Mouse (Mus musculus): ENCODE measurements around the gene Thumpd3.
A peak's percentile ranks its signal among the peaks of the same experiment; 100 is the strongest.

DNA sequence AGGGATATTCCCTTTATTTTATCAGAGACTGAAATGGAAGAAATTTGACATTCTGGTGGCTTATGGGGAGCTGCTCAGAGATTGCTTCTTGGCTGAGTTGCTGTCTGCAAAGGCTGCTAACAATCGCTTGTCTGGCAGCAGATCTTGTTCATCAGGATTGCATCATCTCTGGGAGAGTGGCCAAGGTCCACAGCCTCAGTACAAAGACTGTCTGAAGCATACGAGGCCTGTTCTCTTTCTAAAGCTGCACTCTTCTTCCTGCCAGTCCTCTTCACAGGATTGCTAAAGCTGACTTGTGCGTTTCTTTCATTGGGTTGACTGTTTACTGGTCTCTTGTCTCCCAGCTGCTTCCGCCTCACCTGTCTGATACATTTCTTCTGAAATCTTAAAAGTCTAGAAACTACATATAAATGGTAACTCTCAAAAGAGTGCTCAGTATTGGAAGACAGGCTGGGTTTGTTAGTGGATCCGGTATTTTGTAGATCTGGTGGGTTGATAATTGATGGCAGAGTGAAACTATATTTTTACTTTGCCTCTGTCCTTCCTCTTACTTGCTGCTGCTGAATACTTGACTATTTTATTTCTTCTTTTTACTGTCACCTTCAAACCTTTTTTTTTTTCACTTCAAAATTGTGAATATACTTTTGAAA is 53.7 kb downstream of the Thumpd3 start:
- peak; percentile 88 for TF ChIP-seq ETS1 (IDR thresholded peaks at IDR 0.05; ENCODE audit: low read depth, low read length)
- TF ChIP-seq ZC3H11A (IDR thresholded peaks at IDR 0.05; ENCODE audit: low read depth, low read length), result no peak
- TF ChIP-seq MYC (IDR thresholded peaks at IDR 0.05; ENCODE audit: low read depth, low read length), result no peak
- no peak for TF ChIP-seq CHD1 (IDR thresholded peaks at IDR 0.05; ENCODE audit: low read depth, low read length)
- peak; percentile 83 for TF ChIP-seq SIN3A (IDR thresholded peaks at IDR 0.05; ENCODE audit: low read length)
- peak; percentile 27; the same call in 1 of the 2 replicates for TF ChIP-seq HCFC1 (IDR thresholded peaks at IDR 0.05; ENCODE audit: low read depth, low read length)
- TF ChIP-seq POLR2A (IDR thresholded peaks at IDR 0.05; ENCODE audit: control insufficient read depth in 1 of 2, insufficient read depth in 1 of 2, low read depth in 1 of 2, low read length in 2 of 2, poor library complexity in 1 of 2), result no peak; a peak in 1 of 4 replicates
- TF ChIP-seq CTCF (IDR thresholded peaks at IDR 0.05 in 2 of 3, conservative IDR thresholded peaks at IDR 0.05 in 1 of 3; ENCODE audit: control insufficient read depth in 1 of 3, insufficient read depth in 1 of 3, low read depth in 2 of 3, low read length in 3 of 3, poor library complexity in 1 of 3, severe bottlenecking in 1 of 3), result no peak
- TF ChIP-seq GATA1 (IDR thresholded peaks at IDR 0.05; ENCODE audit: low read depth, low read length), result peak; percentile 65
- TF ChIP-seq TCF12 (IDR thresholded peaks at IDR 0.05; ENCODE audit: low read depth, low read length), result peak; percentile 23; the same call in 1 of the 2 replicates
- no peak for TF ChIP-seq TAL1 (IDR thresholded peaks at IDR 0.05; ENCODE audit: low read length)
- TF ChIP-seq MAZ (IDR thresholded peaks at IDR 0.05; ENCODE audit: low read depth, low read length), result no peak
- TF ChIP-seq USF2 (IDR thresholded peaks at IDR 0.05; ENCODE audit: borderline replicate concordance in 1 of 2, insufficient read depth in 1 of 2, low read depth in 1 of 2, low read length in 2 of 2), result no peak
- no peak for TF ChIP-seq UBTF (IDR thresholded peaks at IDR 0.05; ENCODE audit: borderline replicate concordance, insufficient read depth, low read depth, low read length)
